Mouse (Mus musculus) megakaryocyte, embryonic 14.5 days (primary cell): ENCODE data around the gene Gusb.

ENCODE experiments used
- FLI1 ChIP-seq: IDR thresholded peaks from 2 replicates; pipeline ENCODE4 v1.6.1; 2012; ENCODE audit warnings: low read length, inconsistent platforms, mixed read lengths
- GATA1 ChIP-seq: IDR thresholded peaks from 3 replicates; pipeline ENCODE4 v1.6.1; 2012; ENCODE audit warnings: mixed read lengths, low read length, inconsistent platforms, borderline replicate concordance

- no peak for TF ChIP-seq GATA1
- no peak for TF ChIP-seq FLI1
Observed at GRCm38 (mm10) chr5:130046589-130046988, 43.7 kb upstream of the Gusb start.
